Mouse (Mus musculus) liver, postnatal 0 days (tissue): ENCODE results near the gene Sipa1.

ENCODE experiments used
- CTCF ChIP-seq: sonication (generic); IDR thresholded peaks from 2 replicates; pipeline ENCODE4 v1.5.1; 2016; ENCODE audit warnings: antibody characterized with exemption, low read depth
- EP300 ChIP-seq: IDR thresholded peaks from 2 replicates; pipeline ENCODE4 v1.6.1; 2016; ENCODE audit warnings: antibody characterized with exemption, low read depth, mild to moderate bottlenecking

GRCm38 (mm10) chr19:5654720-5655298, 8.7 kb downstream of the Sipa1 start:
- no peak for TF ChIP-seq CTCF
- no peak for TF ChIP-seq EP300
